Mouse (Mus musculus) thymus, postnatal 10 days (tissue): ENCODE data around the gene Poln.

ENCODE experiments used
- DNase-seq, 2 experiments: peaks; one replicate each; pipeline ENCODE4 v3.0.0; 2021; ENCODE audit warnings: low spot score in 2 of 2

Gene Poln

GRCm38 (mm10) chr5:34168950-34169891, at the start of gene Poln, which contains the start of gene Haus3:
Gene Poln (minus strand): TSS chr5:34169448.
Gene Haus3 (minus strand): TSS chr5:34169527.
- DNase-seq: peak; percentile 97 to 98

GRCm38 (mm10) chr5:34218672-34219071, 49.4 kb upstream of the Poln start:
- no peak for DNase-seq

GRCm38 (mm10) chr5:34217756-34218155, 48.5 kb upstream of the Poln start:
- DNase-seq: no peak

- no peak for DNase-seq
Observed at GRCm38 (mm10) chr5:34216025-34216424, 46.8 kb upstream of the Poln start.

- DNase-seq: no peak
Observed at GRCm38 (mm10) chr5:34213659-34214058, 44.4 kb upstream of the Poln start.

GRCm38 (mm10) chr5:34210279-34210678, 41.0 kb upstream of the Poln start:
- peak; percentile 77 to 92 for DNase-seq

- DNase-seq: peak; percentile 74 to 75
Observed at GRCm38 (mm10) chr5:34207503-34207902, 38.3 kb upstream of the Poln start.

GRCm38 (mm10) chr5:34205788-34206187, 36.5 kb upstream of the Poln start:
- DNase-seq: no peak

- no peak for DNase-seq
Observed at GRCm38 (mm10) chr5:34204911-34205310, 35.7 kb upstream of the Poln start.

GRCm38 (mm10) chr5:34202006-34202405, 32.8 kb upstream of the Poln start:
- no peak for DNase-seq

GRCm38 (mm10) chr5:34201396-34201795, 32.1 kb upstream of the Poln start:
- no peak for DNase-seq

- no peak for DNase-seq
Observed at GRCm38 (mm10) chr5:34198615-34199014, 29.4 kb upstream of the Poln start.

- no peak for DNase-seq
Observed at GRCm38 (mm10) chr5:34197243-34197642, 28.0 kb upstream of the Poln start.

- DNase-seq: peak; percentile 82 to 91
Observed at GRCm38 (mm10) chr5:34196423-34196822, 27.2 kb upstream of the Poln start.

- no peak for DNase-seq
Observed at GRCm38 (mm10) chr5:34195786-34196185, 26.5 kb upstream of the Poln start.

GRCm38 (mm10) chr5:34194975-34195662, 25.9 kb upstream of the Poln start:
- DNase-seq: no peak

GRCm38 (mm10) chr5:34194426-34194825, 25.2 kb upstream of the Poln start:
- DNase-seq: no peak

GRCm38 (mm10) chr5:34191843-34192242, 22.6 kb upstream of the Poln start:
- DNase-seq: no peak

- no peak for DNase-seq
Observed at GRCm38 (mm10) chr5:34191021-34191420, 21.8 kb upstream of the Poln start.

GRCm38 (mm10) chr5:34189521-34189920, 20.3 kb upstream of the Poln start:
- DNase-seq: no peak

- no peak for DNase-seq
Observed at GRCm38 (mm10) chr5:34188856-34189255, 19.6 kb upstream of the Poln start.

- peak; percentile 97 to 99 for DNase-seq
Observed at GRCm38 (mm10) chr5:34187601-34188316, 18.5 kb upstream of the Poln start, which contains the start of gene Mxd4. Gene Mxd4 (minus strand): TSS chr5:34187720.
